Mouse (Mus musculus): ENCODE results near the gene Gm44511.

DNA sequence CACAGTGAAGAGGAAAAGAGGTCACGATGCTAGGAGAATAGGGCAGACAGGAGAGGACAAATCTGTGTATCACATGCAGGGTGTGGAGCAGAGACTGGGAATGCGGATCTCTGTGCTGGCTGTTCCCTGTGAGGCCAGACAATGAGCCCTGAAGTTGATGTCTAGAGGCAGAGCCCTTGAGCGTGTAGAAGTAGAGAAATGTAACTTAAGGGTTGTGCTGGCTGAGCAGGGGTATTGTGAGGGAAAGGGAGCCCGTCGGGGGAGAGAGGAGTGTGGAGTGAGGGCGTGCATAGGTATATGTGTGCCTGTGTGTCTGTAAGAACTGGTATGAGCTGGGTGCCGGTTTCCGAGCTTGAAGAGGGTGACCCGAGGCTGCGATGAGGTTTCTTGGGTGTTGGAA is 23.6 kb downstream of the Gm44511 start:
- TF ChIP-seq CHD2 (IDR thresholded peaks at IDR 0.05; ENCODE audit: low read depth, low read length) (no peak), MAFK (IDR thresholded peaks at IDR 0.05; ENCODE audit: insufficient read depth, low read depth, low read length) (no peak)
